Mouse (Mus musculus): ENCODE data around the gene Itga8.

The Itga8 gene

DNA sequence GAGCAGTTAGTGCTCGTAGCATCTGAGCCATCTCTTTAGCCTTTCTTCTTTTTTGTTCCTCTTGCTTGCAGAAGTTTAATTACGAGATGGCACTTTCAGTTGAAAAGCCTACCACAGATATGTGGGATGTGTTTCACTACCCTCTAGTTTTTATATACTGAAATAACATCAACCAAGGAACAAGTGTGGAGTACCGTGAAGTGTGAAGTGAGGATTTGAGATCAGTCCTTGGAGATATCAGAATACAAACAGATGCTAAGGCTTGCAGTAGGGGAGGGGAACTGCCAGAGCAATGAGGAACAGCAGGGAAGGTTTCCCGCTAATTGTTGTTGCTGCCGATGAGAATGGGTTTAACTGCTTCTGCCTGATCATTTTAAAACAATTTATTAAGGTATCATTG lies 114.1 kb downstream of the Itga8 start:
- DNase-seq = no peak

DNA sequence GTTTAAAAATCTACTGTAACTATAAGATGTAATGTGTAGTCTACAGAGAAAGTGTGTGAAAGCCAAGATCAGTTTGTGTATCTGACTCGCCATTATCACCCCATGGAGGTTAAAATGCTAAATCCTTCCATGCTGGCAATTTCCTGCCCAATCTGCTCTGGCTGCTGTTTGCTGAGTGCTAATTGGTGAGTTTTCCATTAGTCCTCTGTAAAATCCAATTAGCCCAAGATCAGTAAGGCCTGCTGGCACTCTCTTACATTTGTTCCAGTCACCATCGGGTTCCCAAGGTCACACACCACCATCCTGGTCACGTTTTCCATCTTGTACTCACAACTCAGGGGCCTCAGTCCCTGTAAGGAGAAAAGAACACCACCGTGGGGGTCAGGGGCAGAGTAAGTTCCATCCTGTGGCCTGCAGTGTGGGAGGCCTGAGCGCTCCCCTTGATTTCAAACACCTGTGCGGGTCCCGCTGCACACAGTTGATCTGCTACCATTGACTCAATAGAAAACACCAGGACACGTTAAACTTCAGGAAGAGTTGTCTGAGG lies 119.2 kb downstream of the Itga8 start:
- DNase-seq = no peak

GRCm38 (mm10) chr2:12180635-12181034 lies 121.1 kb downstream of the Itga8 start:
- no peak for DNase-seq

DNA sequence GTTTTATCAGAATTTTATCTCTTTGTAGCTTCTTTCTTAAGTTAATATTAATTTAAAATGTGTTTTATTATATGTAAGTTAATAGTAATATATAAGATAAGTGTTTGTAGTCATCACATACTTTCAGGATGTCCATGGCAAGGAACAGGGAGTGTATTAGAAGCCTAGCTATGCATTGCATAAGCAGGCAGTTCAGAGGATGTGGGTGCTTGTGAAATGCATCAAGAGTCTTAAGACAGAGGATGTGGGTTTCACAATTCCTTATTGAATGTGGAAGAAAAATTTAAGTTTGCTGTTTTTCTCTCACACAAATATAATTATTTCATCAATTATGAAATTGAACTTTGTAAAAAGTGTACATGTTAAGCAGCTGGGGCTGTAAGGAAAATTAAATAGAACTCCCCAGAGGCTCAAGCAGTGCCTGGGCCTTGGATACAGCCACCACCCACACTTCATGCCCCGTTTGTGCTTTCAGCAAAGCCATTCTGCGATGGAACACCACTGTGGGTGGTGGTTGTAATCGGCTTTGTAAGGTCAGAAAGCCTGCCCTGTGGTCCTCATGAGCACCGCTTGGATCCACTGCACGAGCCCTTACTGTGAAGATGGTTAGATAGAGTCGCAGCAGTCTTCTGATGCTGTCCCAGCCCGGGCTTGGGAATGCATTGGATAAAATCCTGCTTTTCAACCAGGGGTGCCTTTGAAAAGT lies 126.8 kb downstream of the Itga8 start:
- no peak for DNase-seq

DNA sequence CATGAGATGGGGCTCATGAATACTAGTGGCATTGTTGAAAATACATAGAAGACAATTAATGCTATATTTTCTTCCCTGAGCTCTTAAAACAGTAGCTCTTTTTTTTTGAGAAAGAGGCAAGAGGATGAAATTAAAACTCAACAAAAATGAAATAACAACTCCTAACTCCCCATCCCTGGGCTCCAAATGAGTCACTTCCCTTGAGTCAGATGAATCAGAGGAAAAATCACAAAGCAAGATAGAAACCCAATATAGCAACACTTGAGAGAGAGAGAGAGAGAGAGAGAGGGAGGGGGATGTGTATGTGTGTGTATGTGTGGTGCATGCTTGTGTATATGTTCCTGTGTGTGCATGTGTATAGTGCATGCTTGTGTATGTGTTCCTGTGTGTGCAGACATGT lies 131.5 kb downstream of the Itga8 start:
- no peak for DNase-seq

DNA sequence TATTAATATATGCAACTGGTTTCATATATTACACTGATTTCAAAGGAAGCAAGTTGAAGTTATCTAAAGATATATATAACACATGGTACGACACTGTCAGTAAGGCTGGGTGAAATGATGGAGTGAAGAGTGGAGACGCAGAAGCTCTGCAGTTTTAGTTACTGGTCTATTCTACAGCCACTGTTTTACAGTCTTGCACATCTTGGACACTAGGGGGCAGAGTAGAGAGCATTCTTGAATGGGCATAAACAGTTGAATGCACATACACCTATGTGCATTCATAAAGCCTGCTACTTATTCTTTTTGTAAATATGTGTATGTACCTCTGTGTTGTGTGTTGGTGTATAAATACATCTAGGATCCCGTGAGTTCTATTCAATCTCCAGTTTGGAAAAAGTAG lies 141.2 kb downstream of the Itga8 start:
- no peak for DNase-seq

DNA sequence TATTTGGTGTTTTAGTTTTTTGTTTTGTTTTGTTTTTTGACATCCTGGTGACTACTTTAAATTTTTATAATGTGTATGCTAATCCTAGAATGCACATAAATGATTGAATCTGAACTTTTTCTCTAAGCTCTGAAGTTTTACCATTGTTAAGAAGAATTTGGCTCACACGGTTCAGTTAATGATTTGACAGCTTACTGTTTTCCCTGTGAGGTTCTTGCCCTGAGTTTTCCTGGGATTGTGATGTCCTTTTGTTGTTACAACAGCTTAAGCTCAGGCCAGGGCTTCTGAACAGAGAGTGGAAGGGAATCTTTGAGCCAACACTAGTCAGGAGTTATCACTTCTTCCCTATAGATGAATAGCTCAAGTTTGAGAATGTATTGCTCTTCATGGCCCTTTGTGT lies 144.7 kb downstream of the Itga8 start:
- no peak for DNase-seq

- DNase-seq = no peak
Observed at GRCm38 (mm10) chr2:12156401-12156800, 145.3 kb downstream of the Itga8 start.

DNA sequence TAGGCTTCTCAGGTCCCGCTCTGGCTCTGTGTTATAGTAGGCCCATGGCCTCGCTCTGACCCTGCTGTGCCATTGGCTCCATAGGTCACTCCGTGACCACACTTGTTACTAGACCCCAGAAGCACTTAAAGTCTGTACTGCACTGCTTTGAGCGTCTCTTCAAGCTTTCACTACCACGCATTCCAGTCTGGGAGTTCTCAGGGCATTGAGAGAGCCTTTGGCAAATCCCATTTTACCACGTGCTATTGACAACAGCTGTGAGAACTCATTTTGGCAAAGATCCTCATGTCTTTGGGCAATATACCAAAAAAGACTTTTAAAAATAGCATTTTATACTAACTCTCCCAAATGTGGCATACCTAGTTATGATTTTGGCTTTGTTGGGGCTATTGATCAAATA lies 147.0 kb downstream of the Itga8 start:
- DNase-seq = no peak

DNA sequence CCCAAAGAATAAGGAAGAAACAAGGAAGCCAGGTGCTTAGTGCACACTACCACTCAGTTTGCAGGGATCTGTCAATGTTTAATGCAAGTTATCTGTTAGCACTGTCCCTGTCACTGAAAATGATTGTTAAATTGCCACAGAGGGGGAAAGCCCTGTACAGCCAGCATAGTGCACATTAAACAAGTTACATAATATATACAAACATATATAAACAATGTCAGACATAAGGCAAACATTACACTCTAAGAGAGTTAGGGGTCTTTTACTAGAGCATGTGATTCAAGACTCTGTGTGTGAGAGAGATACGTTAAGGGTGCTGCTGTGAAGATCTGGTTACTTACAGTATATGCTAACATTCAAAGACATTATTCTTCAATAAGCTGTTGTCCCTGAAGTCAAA lies 148.2 kb downstream of the Itga8 start:
- DNase-seq = no peak

DNA sequence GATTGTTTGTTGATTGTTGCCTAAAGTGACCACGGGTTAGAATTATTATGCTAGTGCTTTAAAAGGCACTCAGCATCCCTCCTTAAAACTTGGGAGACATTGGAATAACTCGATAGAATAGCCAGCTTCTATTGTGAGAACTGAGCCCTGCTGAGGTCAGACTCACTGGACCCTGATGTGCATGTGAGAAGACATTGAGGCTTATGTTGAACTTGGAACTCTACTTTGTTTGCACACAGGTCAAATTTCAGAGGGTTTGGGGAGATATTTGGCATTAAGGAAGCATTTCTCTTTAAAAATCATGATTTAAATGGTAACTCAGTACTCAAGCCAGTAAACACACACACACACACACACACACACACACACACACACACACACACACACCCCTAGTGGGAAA lies 153.8 kb downstream of the Itga8 start:
- DNase-seq = no peak

GRCm38 (mm10) chr2:12146612-12147011 lies 155.1 kb downstream of the Itga8 start:
- no peak for DNase-seq

DNA sequence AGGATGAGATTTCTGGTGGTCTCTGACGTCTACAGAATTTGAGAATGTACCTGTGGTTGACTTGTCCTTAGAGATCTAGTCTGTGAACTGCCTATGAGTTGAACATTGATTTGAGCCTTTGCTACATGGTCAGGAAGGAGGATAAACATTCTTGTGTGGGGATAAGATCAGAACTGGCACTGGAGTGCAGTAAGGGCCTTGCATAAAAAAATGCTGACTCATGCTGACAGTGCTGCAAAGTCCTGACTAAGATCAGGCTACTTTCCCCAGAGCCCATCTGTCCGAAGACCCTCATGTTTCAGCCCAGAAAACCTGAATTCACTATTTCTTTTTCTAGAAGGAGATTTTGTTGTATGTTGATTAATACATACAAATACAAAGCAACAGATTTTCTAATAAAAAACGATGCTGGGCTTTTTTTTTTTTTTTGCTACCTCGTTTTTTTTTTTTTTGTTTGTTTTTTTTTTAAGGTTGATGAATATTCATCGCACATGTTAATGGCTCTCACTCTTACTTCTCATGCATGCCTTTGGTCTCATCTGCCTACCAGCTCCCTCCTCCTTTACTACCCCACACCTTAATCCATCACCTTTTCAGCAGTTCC lies 162.9 kb downstream of the Itga8 start:
- no peak for DNase-seq

DNA sequence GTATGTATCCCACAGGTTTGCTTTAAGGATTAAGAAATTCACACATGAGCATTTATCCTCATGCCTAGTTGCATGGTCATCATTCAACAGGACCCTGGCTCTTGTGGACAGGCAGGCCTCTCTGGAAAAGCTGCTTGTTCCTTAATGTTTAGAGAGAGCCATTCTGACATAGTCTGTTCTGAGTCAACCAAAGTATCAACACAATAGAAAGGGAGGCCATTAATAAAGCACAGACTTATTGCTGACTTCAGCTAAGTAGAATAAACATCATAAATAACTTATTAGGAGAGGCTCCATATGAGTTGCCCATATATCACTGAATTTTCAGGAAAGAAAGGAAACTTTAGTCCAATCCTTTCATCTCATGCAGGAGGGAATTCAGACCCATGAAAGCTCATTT lies 175.1 kb downstream of the Itga8 start:
- DNase-seq = no peak

- no peak for DNase-seq
Observed at GRCm38 (mm10) chr2:12115479-12115878, 186.2 kb downstream of the Itga8 start.

DNA sequence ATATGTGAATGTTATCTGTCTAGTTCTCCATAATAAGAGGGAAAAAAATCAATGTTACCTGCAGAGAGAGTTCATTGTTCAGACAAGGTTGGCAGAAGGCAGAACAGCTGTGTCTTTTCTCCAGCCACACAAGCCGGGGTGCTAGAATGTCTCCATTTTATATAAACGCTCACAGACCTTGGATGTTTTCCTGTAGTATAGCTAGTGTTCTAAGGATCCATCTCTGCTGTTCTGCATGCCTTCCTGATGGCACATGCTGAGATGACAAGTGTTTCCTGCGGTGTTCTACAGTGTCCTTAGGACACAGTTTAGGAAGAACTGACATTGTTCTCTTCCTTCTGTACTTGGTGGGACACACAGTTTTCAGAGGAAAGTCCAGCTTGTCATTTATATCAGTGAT lies 192.4 kb downstream of the Itga8 start:
- no peak for DNase-seq

- no peak for DNase-seq
Observed at GRCm38 (mm10) chr2:12108306-12108705, 193.4 kb downstream of the Itga8 start.

- DNase-seq = no peak
Observed at GRCm38 (mm10) chr2:12107265-12107664, 194.5 kb downstream of the Itga8 start.

GRCm38 (mm10) chr2:12103183-12103582 lies 198.5 kb downstream of the Itga8 start:
- no peak for DNase-seq

GRCm38 (mm10) chr2:12092203-12092984 lies 209.3 kb downstream of the Itga8 start:
- DNase-seq = no peak

- DNase-seq = no peak
Observed at GRCm38 (mm10) chr2:12090993-12091392, 210.7 kb downstream of the Itga8 start.

- DNase-seq = no peak
Observed at GRCm38 (mm10) chr2:12085492-12085891, 216.2 kb downstream of the Itga8 start.

DNA sequence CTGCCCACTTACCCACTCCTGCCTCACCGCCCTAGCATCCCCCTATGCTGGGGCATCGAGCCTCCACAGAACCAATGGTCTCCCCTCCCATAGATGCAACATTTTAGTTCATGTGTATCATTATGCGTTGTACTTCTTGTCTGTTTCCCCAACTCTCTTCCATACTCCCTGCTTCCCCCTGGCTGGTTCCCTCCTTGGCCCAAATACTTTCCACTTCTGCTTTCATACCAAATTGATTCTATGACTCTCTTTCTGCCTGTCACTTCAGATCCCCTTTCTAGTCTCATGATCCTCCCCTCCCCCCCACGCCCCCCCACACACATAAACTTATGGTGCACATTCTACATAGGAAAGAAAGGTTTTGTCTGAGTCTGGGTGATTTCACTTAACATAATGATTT lies 217.4 kb downstream of the Itga8 start:
- DNase-seq = no peak
